Mouse (Mus musculus) naive thymus-derived CD4-positive, alpha-beta T cell, adult 2 months (primary cell): ENCODE data around the gene Crybb3.

Source experiments
- DNase-seq: peaks from one replicate; pipeline ENCODE4 v3.0.0-alpha.2; 2011; ENCODE audit warnings: low read depth

Gene Crybb3

DNA sequence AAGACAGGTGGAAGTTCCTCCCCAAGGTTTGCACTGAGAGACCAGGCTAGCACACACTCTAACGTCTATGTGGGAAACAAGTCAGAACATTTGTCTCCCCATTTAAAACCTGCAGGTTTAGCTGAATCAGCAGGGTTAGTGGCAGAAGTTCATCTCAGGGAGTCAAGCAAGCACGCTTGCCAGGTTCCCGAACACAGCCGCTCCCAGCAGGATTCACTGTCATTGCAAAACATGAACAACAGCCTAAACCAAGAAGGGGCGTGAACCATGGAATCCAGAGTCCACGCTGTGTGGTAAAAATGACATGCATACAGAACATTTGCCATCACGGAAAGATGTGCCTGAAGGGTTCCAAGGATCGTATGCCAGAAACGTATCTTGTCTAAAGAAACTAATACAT, 23.7 kb upstream of the Crybb3 start:
- no peak for DNase-seq

DNA sequence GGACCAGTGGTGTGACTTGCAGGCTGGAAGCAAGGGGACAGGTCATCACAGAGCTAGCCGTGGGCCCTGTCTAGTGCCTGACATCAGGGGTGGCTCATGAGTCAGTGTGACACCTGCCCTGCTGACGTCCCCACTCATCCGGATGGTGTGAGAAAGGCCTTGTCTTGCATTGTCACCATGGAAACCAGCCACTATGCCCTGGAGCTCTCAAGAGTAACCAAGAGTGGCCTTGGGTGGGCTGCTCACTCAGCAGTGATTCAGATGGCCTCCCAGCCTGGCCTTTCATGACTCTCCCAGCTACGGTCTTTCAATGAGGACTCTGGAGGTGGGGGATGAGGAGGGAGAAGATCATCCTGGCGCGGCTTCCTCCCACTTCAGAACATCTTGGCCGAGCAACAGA, 21.1 kb upstream of the Crybb3 start:
- DNase-seq: no peak

DNA sequence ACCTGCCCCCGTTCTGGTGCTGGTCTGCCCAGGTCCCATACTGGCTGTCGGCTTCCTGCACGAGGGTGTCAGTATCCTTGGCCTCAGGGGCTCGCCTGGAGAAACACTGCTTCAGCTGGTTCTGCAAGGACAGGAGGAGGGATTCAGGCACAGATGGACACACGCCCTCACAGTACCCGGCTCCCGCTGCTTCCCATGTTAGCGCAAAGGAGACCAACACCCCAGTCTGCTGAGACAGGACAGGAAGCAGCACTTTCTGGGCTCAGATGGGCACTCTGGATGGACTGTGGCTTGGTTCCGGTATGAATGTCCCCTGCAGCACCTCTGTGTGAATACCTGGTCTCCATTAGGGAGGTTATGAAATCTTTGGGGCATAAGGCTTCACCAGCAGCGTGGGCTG, 20.1 kb upstream of the Crybb3 start:
- no peak for DNase-seq

DNA sequence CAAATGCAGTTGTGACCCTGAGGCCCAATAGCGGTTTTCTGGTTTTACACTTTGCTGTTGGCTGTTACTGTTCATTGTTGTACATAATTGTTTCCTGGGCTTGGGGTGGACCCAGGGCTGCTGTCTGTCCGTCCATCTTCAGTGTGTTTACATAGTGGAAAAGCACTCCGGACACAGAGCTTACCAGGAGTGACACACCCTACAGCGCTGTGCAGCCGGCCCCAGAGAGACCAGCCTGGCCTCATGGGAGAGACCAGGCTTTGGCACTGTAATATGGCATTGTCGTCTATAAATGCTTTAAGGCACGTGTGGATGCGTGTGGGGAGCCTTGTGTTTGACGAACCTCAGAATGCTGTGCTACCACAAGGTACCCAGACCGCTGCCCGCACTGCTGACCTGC, 19.0 kb upstream of the Crybb3 start:
- DNase-seq: no peak

DNA sequence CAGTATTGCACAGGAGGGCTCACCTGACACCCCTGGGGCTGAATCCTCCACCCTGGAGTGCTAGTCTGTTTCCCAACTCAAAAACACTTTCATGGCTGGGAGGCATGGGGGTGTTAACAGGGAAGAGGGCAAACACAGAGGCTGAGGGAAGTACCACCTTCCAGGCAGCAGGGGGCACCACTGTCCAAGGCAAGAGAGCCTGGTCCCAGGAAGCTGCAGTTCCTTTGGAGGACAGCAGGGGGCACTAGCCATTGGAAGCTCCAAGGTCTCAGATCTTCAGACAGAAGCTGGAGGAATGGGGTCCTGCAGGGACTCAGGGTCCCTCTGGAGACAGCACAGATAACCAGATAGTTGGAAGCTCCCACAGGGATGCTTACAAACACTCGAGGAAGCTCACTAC, 18.2 kb upstream of the Crybb3 start:
- peak; percentile 76 for DNase-seq

DNA sequence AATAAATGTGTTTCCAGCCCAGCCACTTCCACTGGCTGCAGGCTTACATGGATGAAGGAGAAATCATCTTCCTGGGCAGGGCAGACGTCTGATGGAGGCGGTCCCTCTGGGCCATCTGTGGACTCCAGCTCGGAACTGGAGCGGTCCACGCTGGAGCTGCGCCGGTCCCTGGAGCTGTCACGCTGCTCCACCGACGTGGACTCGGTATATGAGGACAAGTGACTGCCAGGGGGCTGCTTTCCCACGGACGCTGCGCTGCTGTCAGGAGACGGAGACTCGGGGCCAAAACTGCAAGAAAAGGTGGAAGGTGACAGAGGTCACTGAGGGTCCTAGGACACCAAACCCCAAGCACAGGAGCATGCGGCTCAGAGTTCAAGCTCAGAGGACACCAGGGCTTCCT, 16.2 kb upstream of the Crybb3 start:
- no peak for DNase-seq

DNA sequence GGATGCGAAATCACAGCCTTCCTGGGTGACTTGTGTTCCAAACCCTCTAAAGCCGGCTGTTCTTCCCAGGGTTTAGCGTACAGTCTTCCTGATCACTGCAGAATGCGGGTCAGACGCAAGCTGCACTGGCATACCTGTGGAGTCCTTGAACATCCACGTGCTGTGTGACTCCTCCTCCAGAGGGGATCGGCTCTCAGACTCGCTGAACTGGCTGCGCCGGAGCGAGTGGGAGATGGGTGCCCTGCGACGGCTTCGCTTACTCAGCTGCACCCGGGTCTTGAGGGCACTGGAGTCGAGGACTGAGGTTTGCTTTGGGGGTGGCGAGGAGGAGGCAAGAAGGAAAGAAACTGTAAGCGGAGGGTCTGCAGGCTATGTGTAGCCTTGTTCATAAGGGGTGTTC, 14.1 kb upstream of the Crybb3 start:
- DNase-seq: no peak

DNA sequence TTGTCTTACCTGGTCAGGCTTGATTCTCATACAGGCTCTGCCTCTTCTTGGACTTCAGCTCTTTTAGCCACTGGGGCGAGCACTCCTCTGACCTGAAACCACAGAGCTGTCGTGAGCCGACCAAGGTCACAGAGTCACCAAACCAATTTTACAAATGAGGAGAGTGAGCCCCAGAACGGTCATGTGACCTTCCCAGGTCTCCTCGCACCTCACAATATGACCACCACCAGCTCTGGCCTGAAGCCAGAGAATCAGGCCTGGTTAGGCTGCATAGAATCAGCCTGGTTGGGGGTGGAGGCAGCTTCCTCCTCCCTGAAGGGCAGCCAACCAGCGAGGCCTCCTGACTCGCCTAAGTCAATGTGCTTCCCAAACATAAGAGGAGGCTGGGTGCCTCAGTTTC, 11.0 kb upstream of the Crybb3 start:
- no peak for DNase-seq

DNA sequence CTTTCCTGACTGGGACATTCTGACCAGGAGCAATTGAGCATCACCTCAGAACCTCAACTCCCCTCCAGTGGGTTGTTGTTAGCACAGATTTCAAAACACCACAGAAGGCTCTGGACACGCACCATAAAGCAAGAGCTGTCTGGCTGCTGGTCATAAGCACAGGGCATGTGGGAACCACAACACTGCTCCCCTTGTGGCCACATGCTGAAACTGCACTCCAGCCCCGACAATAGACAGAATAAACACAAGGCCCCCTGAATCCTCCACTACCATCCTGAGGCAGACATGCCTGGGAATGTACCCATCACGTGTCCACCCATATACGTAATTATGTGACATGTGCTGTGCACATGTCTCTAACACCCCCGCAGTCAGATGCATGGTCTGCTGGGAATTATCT, 9.8 kb upstream of the Crybb3 start:
- DNase-seq: peak; percentile 21

DNA sequence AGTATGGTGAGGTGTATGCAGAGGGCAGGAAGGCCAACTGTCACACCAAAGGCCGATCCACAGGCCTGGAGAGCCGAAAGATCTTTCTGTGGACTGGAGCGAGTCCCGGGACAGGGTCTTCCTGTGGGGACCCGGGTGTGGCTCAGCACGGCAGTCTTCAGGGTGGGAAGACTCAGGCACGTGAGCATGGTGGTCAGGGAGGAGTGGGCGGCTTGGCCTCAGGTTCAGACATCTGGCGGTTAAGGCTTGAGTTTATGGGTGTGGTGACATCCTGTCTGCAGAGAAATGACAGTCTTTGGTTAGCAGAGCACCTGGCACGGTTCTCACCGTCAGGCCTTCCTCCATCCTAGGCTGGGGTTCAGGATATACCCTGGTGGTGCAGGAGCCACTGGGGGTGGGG, 9.4 kb upstream of the Crybb3 start:
- DNase-seq: no peak

DNA sequence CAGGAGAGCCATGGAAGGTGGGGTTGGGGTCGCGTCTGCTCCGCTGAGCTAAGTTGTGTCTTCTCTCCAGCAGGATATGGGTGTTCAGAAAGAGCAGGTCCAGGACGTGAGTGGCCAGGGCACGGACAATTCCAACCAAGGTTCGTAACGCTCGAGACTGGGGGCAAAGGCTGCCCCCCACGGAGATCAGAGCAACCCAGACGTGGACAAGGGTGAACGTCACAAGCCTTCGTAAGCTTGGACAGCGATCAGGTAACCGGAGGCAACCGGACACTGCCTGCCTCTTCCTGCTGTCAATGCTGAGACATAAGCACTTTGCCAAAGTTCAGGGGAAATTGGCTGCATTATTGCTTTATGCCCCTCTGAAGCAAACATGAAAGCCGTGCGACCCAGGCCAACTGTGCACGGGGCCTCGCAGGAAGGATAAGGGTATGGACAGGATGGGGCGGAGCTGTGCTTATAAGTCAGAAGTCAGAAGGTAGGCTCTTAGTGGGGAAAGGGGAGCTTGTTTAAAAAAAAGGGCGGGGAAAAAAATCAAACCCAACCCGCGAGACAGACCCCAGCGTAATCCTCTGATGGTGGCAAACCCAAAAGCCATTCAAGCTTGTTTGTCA, 8.8 kb upstream of the Crybb3 start:
- DNase-seq: no peak

DNA sequence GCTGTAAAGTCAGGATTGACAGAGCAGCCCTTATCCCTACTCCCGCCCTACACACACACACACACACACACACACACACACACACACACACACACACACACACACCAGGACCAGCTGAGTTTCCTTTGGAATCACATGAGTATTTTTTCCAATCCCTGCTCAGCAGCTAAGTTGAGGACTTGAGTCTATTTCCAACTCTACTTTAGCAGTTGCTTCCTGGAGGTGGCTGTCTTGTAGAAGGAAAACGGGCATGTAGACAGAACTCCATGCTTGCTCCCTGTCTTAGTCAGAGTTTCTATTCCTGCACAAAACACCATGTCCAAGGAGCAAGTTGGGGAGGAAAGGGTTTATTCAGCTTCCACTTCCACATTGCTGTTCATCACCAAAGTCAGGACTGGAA, 6.1 kb upstream of the Crybb3 start:
- no peak for DNase-seq

DNA sequence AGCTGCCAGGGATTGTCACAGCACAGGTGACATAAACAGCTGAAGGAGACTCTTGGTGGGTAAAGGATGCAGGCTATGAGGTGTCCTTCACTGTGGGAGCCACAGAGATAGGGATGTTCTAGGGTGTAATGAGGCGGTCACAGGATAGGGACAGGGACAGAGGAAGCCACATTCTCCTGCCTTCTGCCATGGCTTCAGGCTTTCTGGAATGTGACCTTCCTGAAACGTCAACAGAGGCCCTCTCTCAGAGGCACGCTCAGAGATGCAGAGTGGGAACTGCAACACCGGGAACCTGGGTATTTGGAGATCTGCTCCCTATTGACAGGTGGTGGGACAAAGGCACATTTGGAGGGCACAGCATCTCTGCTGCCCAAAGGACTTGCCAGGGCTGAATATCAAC, 5.6 kb upstream of the Crybb3 start:
- no peak for DNase-seq

DNA sequence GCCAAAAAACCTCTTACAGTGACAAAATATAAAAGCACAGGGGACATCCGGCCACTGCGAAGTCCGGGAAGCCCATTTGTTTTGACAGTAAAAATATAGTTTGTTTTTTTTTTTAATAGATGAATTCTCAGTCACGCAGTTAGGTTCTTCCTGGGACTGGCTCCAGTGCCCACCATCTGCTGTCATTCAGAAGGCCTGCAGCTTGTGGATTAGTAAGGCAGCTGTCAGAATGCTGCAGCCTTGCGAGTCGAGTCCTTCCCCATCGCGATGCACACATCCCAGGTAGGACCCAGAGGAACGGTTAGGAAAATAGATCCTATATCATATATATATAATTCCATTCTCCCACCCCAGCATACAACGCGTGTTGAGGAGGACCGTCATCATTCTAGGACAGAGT, 5.1 kb upstream of the Crybb3 start:
- no peak for DNase-seq

DNA sequence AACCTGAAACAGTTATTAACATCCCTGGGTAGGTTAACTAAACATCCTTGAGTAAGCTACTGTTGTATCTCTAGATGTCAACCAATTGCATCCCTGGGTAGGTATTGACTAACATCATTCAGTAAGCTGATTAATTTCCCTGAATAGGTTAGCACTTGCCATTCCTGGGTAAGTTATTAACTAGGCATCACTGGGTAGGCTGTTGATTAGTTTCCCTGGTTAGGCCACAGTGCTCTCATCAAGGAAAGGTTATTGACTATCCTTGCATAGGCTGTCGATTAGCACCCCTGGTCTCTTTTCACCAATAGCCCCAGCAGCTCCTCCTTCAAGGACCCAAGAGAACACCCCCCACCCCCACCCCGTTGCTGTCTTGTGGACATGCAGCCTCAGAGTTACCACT, 4.5 kb upstream of the Crybb3 start:
- no peak for DNase-seq

DNA sequence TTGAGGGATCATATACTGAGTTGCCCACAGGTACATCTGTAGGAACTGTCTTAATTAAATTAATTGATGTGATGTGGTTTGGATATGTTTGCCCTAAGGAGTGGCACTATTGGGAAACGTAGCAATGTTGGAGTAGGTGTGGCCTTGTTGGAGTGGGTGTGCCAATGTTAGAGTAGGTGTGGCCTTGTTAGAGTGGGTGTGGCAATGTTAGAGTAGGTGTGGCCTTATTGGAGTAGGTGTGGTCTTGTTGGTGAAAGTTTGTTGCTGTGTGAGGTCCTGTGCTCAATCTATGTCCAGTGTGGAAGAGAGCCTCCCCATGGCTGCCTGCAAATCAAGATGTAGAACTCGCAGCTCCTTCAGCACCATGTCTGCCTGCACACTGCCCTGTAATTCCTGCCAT, 2.9 kb upstream of the Crybb3 start:
- no peak for DNase-seq

DNA sequence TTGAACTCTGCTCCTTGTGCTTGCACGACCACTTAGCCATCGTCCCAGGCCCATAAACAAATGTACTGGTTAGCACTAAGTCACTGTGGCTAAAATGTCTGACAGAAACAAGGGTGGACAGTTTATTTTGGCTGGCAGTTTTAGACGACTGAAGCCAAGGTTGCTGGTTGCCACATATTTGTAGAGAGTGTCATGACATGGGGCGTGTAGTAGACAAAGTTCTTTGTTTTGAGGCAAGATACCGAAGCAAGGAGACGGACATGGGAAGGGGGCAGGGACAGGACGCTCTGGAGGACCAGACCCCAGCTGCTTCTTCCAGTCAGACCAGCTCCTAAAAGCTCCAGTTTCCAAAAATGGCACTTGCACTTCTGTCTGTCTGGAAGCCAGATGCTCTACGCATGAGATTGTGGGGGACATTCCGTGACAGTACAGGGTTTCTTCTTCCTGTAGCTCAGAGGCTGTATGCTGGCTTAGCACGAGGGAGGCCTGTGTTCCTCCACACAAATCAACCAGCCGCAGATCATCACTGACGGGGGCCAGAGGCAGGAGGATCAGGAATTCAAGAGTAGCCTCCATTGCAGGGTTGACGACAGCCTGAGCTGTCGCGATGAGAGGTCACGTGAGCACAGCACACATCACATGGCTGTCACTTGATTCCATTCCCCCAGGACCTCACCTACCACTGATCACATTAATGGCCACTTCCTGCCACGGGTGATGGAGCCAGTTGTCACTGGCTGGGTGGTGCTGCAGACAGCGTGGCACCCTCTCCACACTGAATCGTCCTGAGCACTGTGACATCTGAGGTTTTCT, 1.2 kb upstream of the Crybb3 start:
- no peak for DNase-seq

DNA sequence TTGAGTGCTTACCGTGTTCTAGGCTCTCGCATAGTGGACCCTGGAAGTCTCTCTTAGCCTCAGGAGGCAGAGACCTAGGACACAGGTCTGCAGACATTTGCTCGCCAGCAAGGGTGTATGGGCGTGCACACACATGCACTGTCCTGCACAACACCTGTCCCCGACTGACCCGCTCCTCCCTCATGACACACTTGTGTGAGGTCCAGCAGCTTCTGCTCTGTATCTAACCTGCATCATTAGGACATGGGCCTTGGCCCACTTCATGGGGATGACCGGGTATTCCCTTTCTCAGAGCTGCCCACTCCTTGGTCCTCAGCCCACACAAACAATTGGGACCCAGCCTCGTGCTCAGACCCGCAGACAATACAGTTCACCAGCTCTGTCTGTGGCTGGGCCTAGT, 364 bp downstream of the Crybb3 start:
- DNase-seq: no peak

DNA sequence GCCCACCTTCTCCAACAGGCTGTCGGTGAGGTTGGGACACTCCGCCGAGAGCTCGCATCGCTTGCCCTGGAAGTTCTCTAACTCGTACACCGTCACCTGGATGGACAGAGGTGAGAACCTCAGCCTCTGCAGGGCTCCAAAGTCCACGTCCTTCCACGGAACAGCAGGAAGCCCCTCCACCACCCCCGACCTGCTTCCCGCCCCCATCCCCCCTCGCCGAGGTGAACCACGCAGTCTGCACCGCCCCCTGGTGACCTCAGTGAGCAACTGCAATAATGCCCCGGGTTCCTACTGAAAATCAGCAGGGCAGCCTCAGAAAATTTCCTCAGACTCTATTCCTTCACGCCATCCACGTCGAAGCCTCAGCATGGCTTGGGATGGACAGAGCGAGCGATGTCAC, 1.6 kb downstream of the Crybb3 start:
- peak; percentile 15 for DNase-seq

DNA sequence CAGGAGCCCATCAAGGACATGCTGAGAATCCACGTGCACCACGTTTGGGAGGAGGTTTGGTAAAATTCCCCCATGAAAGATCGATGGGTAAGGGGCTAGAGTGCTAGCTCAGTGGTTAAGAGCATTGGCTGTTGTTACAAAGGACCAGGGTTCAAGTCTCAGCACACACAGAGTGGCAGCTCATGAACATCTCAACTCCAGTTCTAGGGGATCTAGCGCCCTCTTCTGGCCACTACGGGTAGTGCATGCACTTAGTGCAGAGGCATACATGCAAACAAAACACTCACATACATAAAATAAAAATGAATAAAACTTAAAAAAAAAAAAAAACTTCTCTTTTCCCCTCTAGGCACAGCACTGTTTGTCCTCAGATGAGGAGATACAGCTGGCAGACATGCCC, 2.7 kb downstream of the Crybb3 start:
- DNase-seq: peak; percentile 16

DNA sequence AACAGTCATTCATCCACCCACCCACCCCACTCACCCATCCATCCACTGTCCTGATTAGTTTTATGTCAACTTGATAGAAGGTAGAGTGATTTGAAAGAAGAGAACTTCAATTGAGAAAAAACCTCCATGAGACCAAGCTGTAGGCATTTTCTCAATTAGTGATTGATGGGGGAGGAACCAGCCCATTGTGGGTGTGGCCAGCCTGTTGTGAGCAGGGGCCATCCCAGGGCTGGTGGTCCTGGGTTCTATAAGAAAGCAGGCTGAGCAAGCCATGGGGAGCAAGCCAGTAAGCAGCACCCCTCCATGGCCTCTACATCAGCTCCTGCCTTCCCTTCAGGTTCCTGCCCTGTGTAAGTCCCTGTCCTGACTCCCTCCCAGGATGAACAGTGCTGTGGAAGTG, 11.4 kb downstream of the Crybb3 start, which contains the start of gene Crybb2:
Gene Crybb2 (minus strand): TSS at position 101 of the 400 bp plus-strand sequence.
- DNase-seq: no peak

DNA sequence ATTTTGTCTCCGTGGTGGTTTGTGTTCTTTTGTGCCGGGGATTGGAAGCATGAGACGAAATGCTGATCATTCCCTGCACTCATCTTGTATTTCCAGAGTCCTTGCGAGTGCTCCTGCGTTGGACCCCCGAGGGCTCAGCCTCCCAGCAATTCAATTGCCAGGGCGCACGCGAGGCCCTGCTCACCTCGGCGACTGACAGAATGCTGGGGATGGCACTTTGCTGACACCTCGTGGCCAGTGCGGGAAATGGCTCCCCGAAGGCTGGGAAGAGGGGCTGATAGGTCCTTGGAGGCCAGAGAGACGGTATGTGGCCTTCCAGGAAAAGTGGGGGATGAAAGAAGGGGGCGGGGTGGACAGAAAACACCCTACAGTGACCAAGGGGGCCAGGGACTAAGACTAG, 27.1 kb downstream of the Crybb3 start:
- DNase-seq: peak; percentile 68

DNA sequence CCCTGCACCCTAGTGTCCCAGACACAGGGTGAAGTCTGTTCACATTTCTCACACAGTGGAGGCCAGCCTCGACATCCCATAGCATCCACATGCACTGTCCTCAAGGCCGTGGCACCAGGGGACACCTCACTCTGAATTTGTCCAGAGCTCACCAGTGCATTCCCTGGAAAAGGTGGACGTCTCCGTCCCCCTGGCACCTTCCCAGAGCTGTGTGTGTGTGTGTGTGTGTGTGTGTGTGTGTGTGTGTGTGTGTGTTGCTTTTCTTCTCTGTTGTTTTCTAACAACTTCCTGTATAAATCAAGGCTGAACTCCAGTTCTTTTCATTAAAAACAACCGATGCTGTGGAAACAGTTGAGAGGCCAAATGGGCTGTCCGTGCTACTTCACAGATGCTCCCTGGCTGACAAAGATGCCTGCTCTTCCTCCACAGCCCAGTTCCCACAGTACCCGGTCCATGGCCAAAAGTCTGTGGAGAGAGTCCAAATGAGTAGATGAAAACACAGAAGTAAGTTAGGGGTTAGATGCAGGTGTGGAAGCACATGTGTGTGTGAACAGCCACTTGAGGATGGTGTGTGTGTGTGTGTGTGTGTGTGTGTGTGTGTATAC, 30.7 kb downstream of the Crybb3 start:
- no peak for DNase-seq

DNA sequence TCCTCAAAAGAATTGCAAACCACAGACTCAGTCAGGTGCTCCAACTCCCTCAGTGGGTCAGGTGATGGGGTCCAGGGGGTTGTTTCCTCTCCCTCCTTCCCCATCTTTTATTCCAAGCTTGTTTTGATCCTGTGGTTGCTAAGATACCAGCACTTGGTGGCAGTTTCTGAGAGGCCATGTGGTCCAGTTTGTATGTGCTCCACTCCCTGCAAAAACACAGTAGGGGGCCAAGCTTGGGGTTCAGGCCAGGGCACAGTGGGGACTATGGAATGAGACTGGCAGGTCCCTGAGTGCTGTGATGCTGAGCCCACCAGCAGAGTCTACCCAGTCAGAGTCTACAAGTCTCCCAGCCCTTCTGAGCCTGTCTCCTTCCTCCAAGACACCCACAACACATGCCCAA, 31.5 kb downstream of the Crybb3 start:
- no peak for DNase-seq
